Mouse (Mus musculus) limb, embryonic 13.5 days (tissue): ENCODE data around the gene Serinc3. TPM values are rescaled to one million over a fixed set of nuclear protein-coding genes. Genes with fewer than 3 reads are reported as not detected.

ENCODE experiments used
- ATAC-seq: fragments of 200-750 bp; cut with Nextera tagmentation; 2 replicates; pipeline ENCODE4 v1.8.0; 2017; ENCODE audit warnings: low read depth, moderate number of reproducible peaks, moderate TSS enrichment; ENCODE audit not compliant: low FRiP score
- H3K27ac ChIP-seq: fragments of 300-500 bp; sonication (generic); 2 replicates; pipeline ENCODE4 v1.5.1; 2015; ENCODE audit warnings: inconsistent platforms, mild to moderate bottlenecking, moderate library complexity
- H3K27me3 ChIP-seq: fragments of 300-500 bp; sonication (generic); 2 replicates; pipeline ENCODE4 v1.6.1; 2015; ENCODE audit warnings: mild to moderate bottlenecking, inconsistent platforms
- H3K36me3 ChIP-seq: fragments of 300-500 bp; sonication (generic); 2 replicates; pipeline ENCODE4 v1.6.1; 2015; ENCODE audit warnings: inconsistent platforms, mild to moderate bottlenecking, moderate library complexity
- H3K4me1 ChIP-seq: fragments of 300-500 bp; sonication (generic); 2 replicates; pipeline ENCODE4 v1.6.1; 2015; ENCODE audit warnings: inconsistent platforms
- H3K4me2 ChIP-seq: fragments of 300-500 bp; sonication (generic); replicated peaks from 2 replicates; pipeline ENCODE4 v1.6.1; 2015; ENCODE audit warnings: inconsistent platforms, mild to moderate bottlenecking, moderate library complexity
- H3K4me3 ChIP-seq: fragments of 300-500 bp; sonication (generic); 2 replicates; pipeline ENCODE4 v1.5.1; 2015; ENCODE audit warnings: moderate library complexity, mild to moderate bottlenecking, inconsistent platforms
- H3K9ac ChIP-seq: fragments of 300-500 bp; sonication (generic); 2 replicates; pipeline ENCODE4 v1.6.1; 2015; ENCODE audit warnings: mild to moderate bottlenecking, inconsistent platforms
- H3K9me3 ChIP-seq: fragments of 300-500 bp; sonication (generic); 2 replicates; pipeline ENCODE4 v1.6.1; 2016; ENCODE audit warnings: inconsistent platforms
- WGBS: fragments of 180-500 bp; shearing (Covaris S2); methylation state at CpG from one replicate; pipeline ENCODE4 v1.1.7; 2015; 5-methylcytosine and 5-hydroxymethylcytosine counted together
- polyA plus RNA-seq: library from polyadenylated mRNA; unstranded; fragments of >200 nt; fragmentation: Nextera tagmentation; extraction: Ambion mirVana; gene quantifications from 2 replicates; pipeline ENCODE4 v1.2.1, GENCODE M21; 2015

Serinc3 gene
- polyA plus RNA-seq, 1 experiment from 2014 or later = 31.2 TPM

DNA sequence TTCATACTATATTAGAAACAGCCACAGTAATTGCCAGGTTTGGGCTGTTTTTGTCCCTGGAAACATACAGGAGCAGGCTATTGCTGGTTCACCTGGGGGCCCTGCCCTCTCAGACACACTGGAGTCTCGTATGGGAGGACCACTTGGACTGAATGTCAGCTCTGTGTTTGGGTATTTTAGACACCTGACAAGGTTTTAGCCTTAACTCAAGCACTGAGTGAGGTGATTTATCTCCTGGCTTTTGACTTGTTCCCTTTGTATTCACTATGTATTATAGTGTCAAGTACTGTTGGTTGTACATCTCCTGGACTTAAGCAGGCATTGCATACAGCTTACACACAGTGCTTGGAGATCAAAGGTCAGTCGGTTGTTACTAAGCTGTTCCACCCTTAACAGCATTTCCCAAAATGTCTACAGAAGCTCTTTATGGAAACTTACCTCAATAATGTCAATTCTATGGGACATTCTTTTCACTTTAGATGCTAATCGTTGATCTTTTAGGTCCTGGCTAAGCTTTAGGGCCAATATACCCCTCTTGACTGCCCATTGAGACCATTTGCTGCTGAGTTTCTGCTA lies 28.2 kb downstream of the Serinc3 start:
- ATAC-seq = no peak
- no peaks in the 10 kb centered on the region for H3K27me3 ChIP-seq
- no peak overlapping the region for H3K9ac ChIP-seq
- H3K27ac ChIP-seq = no peak overlapping the region
- H3K36me3 ChIP-seq = peaks cover 98% of the 10 kb centered on the region
- WGBS = 83% methylated on average over 3 of the region's 3 CpGs
- H3K4me3 ChIP-seq = no peak overlapping the region
- no peaks in the 10 kb centered on the region for H3K9me3 ChIP-seq
- H3K4me2 ChIP-seq = no peak overlapping the region
- no peaks in the 10 kb centered on the region for H3K4me1 ChIP-seq

DNA sequence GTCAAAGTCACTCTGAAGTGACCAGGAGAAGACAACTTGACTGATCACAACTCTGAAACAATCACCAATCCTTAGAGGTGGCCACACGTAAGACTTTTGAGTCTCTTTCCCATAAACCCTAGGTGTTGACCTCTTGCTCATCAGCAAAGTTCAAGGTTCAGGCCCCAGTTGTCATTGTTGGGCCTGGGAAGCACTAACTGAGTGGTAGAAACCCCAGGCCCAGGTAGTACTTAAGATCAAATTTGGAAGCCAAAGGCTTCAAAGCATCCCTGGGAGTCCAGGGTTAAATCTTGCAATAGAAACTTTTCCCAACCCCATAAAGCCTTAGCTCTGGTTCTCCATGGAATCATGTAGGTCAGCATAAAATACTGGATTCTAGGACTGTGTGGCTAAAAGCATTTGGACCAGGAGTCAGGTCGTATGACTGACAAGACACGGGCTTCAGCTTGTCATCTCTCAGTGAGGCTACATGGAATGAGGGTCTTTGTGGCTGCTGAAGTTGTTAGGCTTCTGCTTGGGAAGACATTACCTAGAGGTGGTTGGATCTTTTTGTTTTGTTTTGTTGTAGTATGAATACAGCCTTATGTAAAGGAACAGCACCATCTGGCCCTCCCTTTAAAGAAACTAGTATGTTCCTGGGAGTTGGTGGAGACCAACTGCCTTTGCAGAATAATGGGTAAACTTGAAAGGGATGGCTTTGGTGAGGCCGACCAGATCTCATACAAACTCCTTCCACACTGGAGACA lies 28.9 kb downstream of the Serinc3 start:
- H3K27ac ChIP-seq = no peak overlapping the region
- no peak overlapping the region for H3K9ac ChIP-seq
- H3K36me3 ChIP-seq = peaks cover 99% of the 10 kb centered on the region
- no peaks in the 10 kb centered on the region for H3K4me1 ChIP-seq
- no peaks in the 10 kb centered on the region for H3K9me3 ChIP-seq
- no peak overlapping the region for H3K4me3 ChIP-seq
- no peaks in the 10 kb centered on the region for H3K27me3 ChIP-seq
- WGBS = 91% methylated on average over 4 of the region's 4 CpGs
- H3K4me2 ChIP-seq = no peak overlapping the region
- no peak for ATAC-seq

DNA sequence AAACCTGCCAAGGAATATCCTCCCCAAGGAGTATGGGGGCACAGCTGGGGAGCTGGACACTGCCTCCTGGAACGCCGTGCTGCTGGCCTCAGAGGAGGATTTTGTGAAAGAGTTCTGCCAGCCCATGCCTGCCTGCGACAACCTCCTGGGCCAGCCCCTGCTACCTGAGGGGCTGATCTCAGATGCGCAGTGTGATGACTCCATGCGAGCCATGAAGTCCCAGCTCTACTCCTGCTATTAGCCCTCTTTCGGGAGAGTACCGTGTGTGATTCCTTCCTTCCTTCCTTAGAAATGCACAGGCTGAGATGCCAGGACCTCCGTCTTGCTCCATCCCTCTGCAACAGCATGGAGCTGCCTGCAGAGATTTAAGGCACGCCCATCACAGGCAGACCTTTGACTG lies 29.5 kb downstream of the Serinc3 start:
- WGBS = 93% methylated on average over 9 of the region's 9 CpGs

GRCm38 (mm10) chr2:163613990-163614389 lies 30.9 kb downstream of the Serinc3 start:
- no peaks in the 10 kb centered on the region for H3K27me3 ChIP-seq
- peaks cover 97% of the 10 kb centered on the region for H3K36me3 ChIP-seq
- ATAC-seq = no peak
- H3K27ac ChIP-seq = no peak overlapping the region
- no peaks in the 10 kb centered on the region for H3K9me3 ChIP-seq
- no peak overlapping the region for H3K4me2 ChIP-seq
- WGBS = 95% methylated on average over 4 of the region's 4 CpGs
- no peaks in the 10 kb centered on the region for H3K4me1 ChIP-seq
- H3K9ac ChIP-seq = no peak overlapping the region
- no peak overlapping the region for H3K4me3 ChIP-seq

More for the DNA sequence above, 29.5 kb downstream of the Serinc3 start:
- Histone ChIP-seq H3K27ac (no peak overlapping the region), H3K4me2 (no peak overlapping the region), H3K9ac (no peak overlapping the region), H3K27me3 (no peaks in the 10 kb centered on the region), H3K36me3 (peaks cover 99% of the 10 kb centered on the region), H3K4me3 (no peak overlapping the region), H3K9me3 (no peaks in the 10 kb centered on the region), H3K4me1 (no peaks in the 10 kb centered on the region)
- no peak for ATAC-seq

- 97% methylated on average over 5 of the region's 5 CpGs for WGBS
- ATAC-seq = no peak
- no peak overlapping the region for H3K27ac ChIP-seq
- no peak overlapping the region for H3K9ac ChIP-seq
- H3K36me3 ChIP-seq = peaks cover 90% of the 10 kb centered on the region
- no peaks in the 10 kb centered on the region for H3K27me3 ChIP-seq
- H3K9me3 ChIP-seq = no peaks in the 10 kb centered on the region
- no peak overlapping the region for H3K4me2 ChIP-seq
- H3K4me1 ChIP-seq = no peaks in the 10 kb centered on the region
- no peak overlapping the region for H3K4me3 ChIP-seq
Observed at GRCm38 (mm10) chr2:163613206-163613605, 31.7 kb downstream of the Serinc3 start.

- Histone ChIP-seq H3K4me2 (no peak overlapping the region), H3K4me3 (no peak overlapping the region), H3K9me3 (no peaks in the 10 kb centered on the region), H3K36me3 (peaks cover 82% of the 10 kb centered on the region), H3K4me1 (no peaks in the 10 kb centered on the region), H3K27ac (no peak overlapping the region), H3K9ac (no peak overlapping the region), H3K27me3 (no peaks in the 10 kb centered on the region)
- 60% methylated on average over 9 of the region's 9 CpGs for WGBS
- no peak for ATAC-seq
Observed at GRCm38 (mm10) chr2:163611176-163611575, 33.8 kb downstream of the Serinc3 start.

DNA sequence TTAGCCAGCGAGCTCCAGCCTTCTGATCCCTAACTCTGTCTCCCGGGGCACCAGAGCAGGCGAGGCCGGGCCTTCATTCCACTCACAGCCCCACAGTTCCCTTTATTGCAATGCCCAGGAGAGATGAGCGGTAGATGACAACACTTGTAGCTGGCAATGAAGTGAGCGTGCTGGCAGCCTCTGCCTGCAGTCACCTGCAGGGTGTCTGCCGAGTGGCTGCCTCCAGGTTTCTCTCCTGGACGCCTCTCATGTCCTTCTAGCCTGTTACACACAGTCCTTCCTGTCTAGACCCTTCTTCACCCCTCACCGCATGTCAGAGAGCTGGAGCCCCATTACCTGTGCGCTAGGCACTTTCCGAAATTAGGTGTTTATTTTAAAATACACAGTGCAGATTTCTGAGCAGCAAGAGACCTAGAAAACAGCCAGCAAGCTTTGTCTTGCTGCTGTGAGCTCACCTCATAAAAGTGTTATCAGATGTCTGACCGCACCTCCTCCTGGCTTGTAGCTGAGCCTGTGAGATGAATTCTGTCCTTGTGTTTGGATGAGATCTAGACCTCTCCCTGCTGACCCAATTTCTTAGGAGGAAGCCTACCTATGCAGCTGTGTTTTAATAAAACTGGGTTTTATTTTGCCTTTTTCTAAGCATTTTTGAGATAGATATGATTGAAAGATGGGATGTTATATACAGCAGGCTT lies 35.5 kb downstream of the Serinc3 start:
- H3K4me3 ChIP-seq = no peak overlapping the region
- H3K9ac ChIP-seq = no peak overlapping the region
- WGBS = 78% methylated on average over 12 of the region's 12 CpGs
- H3K9me3 ChIP-seq = no peaks in the 10 kb centered on the region
- no peaks in the 10 kb centered on the region for H3K27me3 ChIP-seq
- no peak overlapping the region for H3K4me2 ChIP-seq
- no peaks in the 10 kb centered on the region for H3K4me1 ChIP-seq
- H3K36me3 ChIP-seq = peaks cover 64% of the 10 kb centered on the region
- H3K27ac ChIP-seq = no peak overlapping the region
- ATAC-seq = no peak

DNA sequence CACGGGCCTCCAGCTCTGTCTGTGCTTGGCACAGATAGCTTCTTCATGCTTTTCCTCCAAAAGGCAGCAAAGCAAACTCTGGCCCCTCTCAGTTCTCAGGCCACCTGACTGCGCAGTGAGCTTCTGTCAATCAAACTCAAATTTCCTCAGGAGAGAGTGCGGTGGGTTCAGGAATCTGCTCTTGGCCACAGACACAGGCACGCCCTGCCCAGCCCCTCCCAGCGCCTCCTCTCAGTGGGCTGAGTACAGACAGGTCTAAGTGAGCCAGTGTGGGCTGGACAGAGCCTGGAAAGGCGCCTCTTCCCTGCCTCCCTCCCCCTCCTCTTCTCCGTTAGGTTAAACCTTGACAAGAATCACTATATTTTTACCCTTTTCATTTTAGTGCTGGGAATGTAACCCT lies 36.9 kb downstream of the Serinc3 start:
- Histone ChIP-seq H3K4me1 (peaks cover 6% of the 10 kb centered on the region), H3K27me3 (no peaks in the 10 kb centered on the region), H3K4me2 (no peak overlapping the region), H3K9ac (no peak overlapping the region), H3K9me3 (no peaks in the 10 kb centered on the region), H3K4me3 (no peak overlapping the region), H3K36me3 (peaks cover 50% of the 10 kb centered on the region), H3K27ac (no peak overlapping the region)
- 81% methylated on average over 7 of the region's 7 CpGs for WGBS
- no peak for ATAC-seq

- Histone ChIP-seq H3K4me2 (no peak overlapping the region), H3K36me3 (peaks cover 32% of the 10 kb centered on the region), H3K27ac (no peak overlapping the region), H3K9ac (no peak overlapping the region), H3K27me3 (no peaks in the 10 kb centered on the region), H3K9me3 (no peaks in the 10 kb centered on the region), H3K4me1 (peaks cover 13% of the 10 kb centered on the region), H3K4me3 (no peak overlapping the region)
- no peak for ATAC-seq
- 83% methylated on average over 7 of the region's 7 CpGs for WGBS
Observed at GRCm38 (mm10) chr2:163606161-163606560, 38.8 kb downstream of the Serinc3 start.

- peak within 1 kb of the TSS; percentile 82 for H3K27ac ChIP-seq
- 2% methylated on average over 57 of the region's 57 CpGs for WGBS
Observed at GRCm38 (mm10) chr2:163602101-163602971, 42.6 kb downstream of the Serinc3 start, which contains the start of gene Ttpal. Gene Ttpal (plus strand): TSS chr2:163602314.

DNA sequence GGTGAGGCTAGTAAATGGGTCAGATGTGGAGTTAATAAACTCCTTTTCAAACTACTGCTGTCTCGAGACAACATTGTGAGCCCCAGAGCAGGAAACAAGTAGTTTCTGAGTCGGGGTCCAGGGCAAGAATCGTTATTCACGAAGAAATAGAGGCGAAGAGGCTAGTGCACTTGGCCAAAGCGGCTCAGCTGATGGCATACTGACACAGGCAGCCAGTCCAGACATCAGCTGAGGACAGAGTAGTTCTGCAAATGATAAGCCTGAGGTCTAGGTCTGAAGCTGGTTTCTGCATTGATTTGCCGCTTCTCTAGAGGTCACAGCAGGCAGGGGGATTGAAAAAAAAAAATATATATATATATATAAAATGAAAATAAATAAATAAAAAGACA lies 43.2 kb downstream of the Serinc3 start:
- 74% methylated on average over 7 of the region's 7 CpGs for WGBS
- Histone ChIP-seq H3K4me1 (peaks cover 13% of the 10 kb centered on the region), H3K27me3 (no peaks in the 10 kb centered on the region), H3K4me3 (peak overlapping the region; percentile 86), H3K9me3 (no peaks in the 10 kb centered on the region), H3K4me2 (peak overlapping the region; percentile 96), H3K36me3 (no peaks in the 10 kb centered on the region), H3K9ac (peak overlapping the region; percentile 92), H3K27ac (no peak overlapping the region)
- ATAC-seq = no peak

More at GRCm38 (mm10) chr2:163602101-163602971, 42.6 kb downstream of the Serinc3 start, which contains the start of gene Ttpal:
- H3K4me2 ChIP-seq = peak within 1 kb of the TSS; percentile 96
- peaks cover 3% of the 10 kb centered on the region for H3K36me3 ChIP-seq
- H3K27me3 ChIP-seq = no peaks in the 10 kb centered on the region
- peak; percentile 95 for ATAC-seq
- H3K9ac ChIP-seq = peak within 1 kb of the TSS; percentile 92
- H3K4me3 ChIP-seq = peak within 1 kb of the TSS; percentile 86
- no peaks in the 10 kb centered on the region for H3K9me3 ChIP-seq
- peaks cover 13% of the 10 kb centered on the region for H3K4me1 ChIP-seq
